Mouse (Mus musculus) forebrain, embryonic 16.5 days (tissue): ENCODE measurements around the gene Sypl. TPM values are rescaled to one million over a fixed set of nuclear protein-coding genes. Genes with fewer than 3 reads are reported as not detected.

Source experiments
- ATAC-seq: fragments of 200-750 bp; cut with Nextera tagmentation; 2 replicates; pipeline ENCODE4 v1.8.0; 2017; ENCODE audit warnings: mild to moderate bottlenecking, moderate library complexity
- H3K27ac ChIP-seq: fragments of 300-500 bp; sonication (generic); 2 replicates; pipeline ENCODE4 v1.5.1; 2014; ENCODE audit warnings: low read length, control low read depth
- H3K27me3 ChIP-seq: fragments of 300-500 bp; sonication (generic); replicated peaks from 2 replicates; pipeline ENCODE4 v1.6.1; 2014; ENCODE audit warnings: low read length; ENCODE audit not compliant: control insufficient read depth, insufficient read depth
- H3K36me3 ChIP-seq: fragments of 300-500 bp; sonication (generic); 2 replicates; pipeline ENCODE4 v1.6.1; 2014; ENCODE audit not compliant: control insufficient read depth, insufficient read depth
- H3K4me1 ChIP-seq: fragments of 300-500 bp; sonication (generic); replicated peaks from 2 replicates; pipeline ENCODE4 v1.6.1; 2014; ENCODE audit warnings: low read length; ENCODE audit not compliant: control insufficient read depth, insufficient read depth
- H3K4me2 ChIP-seq: fragments of 300-500 bp; sonication (generic); 2 replicates; pipeline ENCODE4 v1.6.1; 2014; ENCODE audit warnings: mild to moderate bottlenecking, low read length, control low read depth
- H3K4me3 ChIP-seq: fragments of 300-500 bp; sonication (generic); replicated peaks from 2 replicates; pipeline ENCODE4 v1.5.1; 2014; ENCODE audit warnings: mild to moderate bottlenecking, low read length, control low read depth
- H3K9ac ChIP-seq: fragments of 300-500 bp; sonication (generic); replicated peaks from 2 replicates; pipeline ENCODE4 v1.6.1; 2014; ENCODE audit warnings: low read depth, low read length, control low read depth
- H3K9me3 ChIP-seq: fragments of 300-500 bp; sonication (generic); 2 replicates; pipeline ENCODE4 v1.6.1; 2016; ENCODE audit warnings: low read length; ENCODE audit not compliant: control insufficient read depth
- WGBS: fragments of 180-500 bp; shearing (Covaris S2); extraction: QIAGEN DNeasy Blood & Tissue Kit; methylation state at CpG from one replicate; pipeline ENCODE4 v1.1.7; 2014; 5-methylcytosine and 5-hydroxymethylcytosine counted together
- polyA plus RNA-seq: library from polyadenylated mRNA; unstranded; fragments of >200 nt; fragmentation: Nextera tagmentation; extraction: Ambion mirVana; gene quantifications from 2 replicates; pipeline ENCODE4 v1.2.1, GENCODE M21; 2015

Gene Sypl
- polyA plus RNA-seq, 1 experiment from 2014 or later: 37.8 TPM

GRCm38 (mm10) chr12:32920185-32920788, 33.4 kb upstream of the Sypl start:
- Histone ChIP-seq H3K9me3 (no peaks in the 10 kb centered on the region), H3K27ac (no peak overlapping the region), H3K36me3 (no peaks in the 10 kb centered on the region), H3K4me3 (no peak overlapping the region), H3K9ac (no peak overlapping the region), H3K27me3 (no peaks in the 10 kb centered on the region), H3K4me1 (no peaks in the 10 kb centered on the region), H3K4me2 (no peak overlapping the region)
- WGBS: 69% methylated on average over 8 of the region's 8 CpGs
- no peak for ATAC-seq

- H3K36me3 ChIP-seq: no peaks in the 10 kb centered on the region
- ATAC-seq: no peak
- no peak overlapping the region for H3K27ac ChIP-seq
- 88% methylated on average over 4 of the region's 4 CpGs for WGBS
- no peaks in the 10 kb centered on the region for H3K9me3 ChIP-seq
- no peak overlapping the region for H3K4me2 ChIP-seq
- H3K9ac ChIP-seq: no peak overlapping the region
- no peak overlapping the region for H3K4me3 ChIP-seq
- H3K27me3 ChIP-seq: no peaks in the 10 kb centered on the region
- H3K4me1 ChIP-seq: peaks cover 3% of the 10 kb centered on the region
Measured at GRCm38 (mm10) chr12:32921071-32921470, 32.6 kb upstream of the Sypl start.

GRCm38 (mm10) chr12:32921532-32922131, 32.1 kb upstream of the Sypl start:
- H3K9me3 ChIP-seq: no peaks in the 10 kb centered on the region
- peaks cover 9% of the 10 kb centered on the region for H3K4me1 ChIP-seq
- H3K4me3 ChIP-seq: no peak overlapping the region
- H3K27ac ChIP-seq: no peak overlapping the region
- H3K4me2 ChIP-seq: no peak overlapping the region
- 93% methylated on average over 7 of the region's 7 CpGs for WGBS
- H3K27me3 ChIP-seq: no peaks in the 10 kb centered on the region
- no peak overlapping the region for H3K9ac ChIP-seq
- ATAC-seq: no peak
- H3K36me3 ChIP-seq: no peaks in the 10 kb centered on the region

- H3K36me3 ChIP-seq: no peaks in the 10 kb centered on the region
- ATAC-seq: no peak
- no peaks in the 10 kb centered on the region for H3K9me3 ChIP-seq
- 40% methylated on average over 3 of the region's 3 CpGs for WGBS
- no peak overlapping the region for H3K4me2 ChIP-seq
- H3K4me3 ChIP-seq: no peak overlapping the region
- no peak overlapping the region for H3K27ac ChIP-seq
- no peak overlapping the region for H3K9ac ChIP-seq
- peaks cover 14% of the 10 kb centered on the region for H3K4me1 ChIP-seq
- H3K27me3 ChIP-seq: no peaks in the 10 kb centered on the region
Measured at GRCm38 (mm10) chr12:32924245-32924644, 29.4 kb upstream of the Sypl start.

GRCm38 (mm10) chr12:32926331-32927172, 27.1 kb upstream of the Sypl start:
- Histone ChIP-seq H3K27ac (peak overlapping the region; percentile 58), H3K4me1 (peaks cover 14% of the 10 kb centered on the region), H3K4me2 (no peak overlapping the region; the same call in 1 of the 2 replicates), H3K9ac (no peak overlapping the region), H3K4me3 (no peak overlapping the region), H3K27me3 (no peaks in the 10 kb centered on the region), H3K9me3 (no peaks in the 10 kb centered on the region), H3K36me3 (no peaks in the 10 kb centered on the region)
- peak; percentile 94 for ATAC-seq
- WGBS: 48% methylated on average over 18 of the region's 18 CpGs

- no peaks in the 10 kb centered on the region for H3K27me3 ChIP-seq
- no peak overlapping the region for H3K4me3 ChIP-seq
- peaks cover 14% of the 10 kb centered on the region for H3K4me1 ChIP-seq
- H3K9me3 ChIP-seq: no peaks in the 10 kb centered on the region
- H3K27ac ChIP-seq: 0 out of 2 replicates have a peak overlapping the region, but pooled peaks have one; percentile 58
- no peaks in the 10 kb centered on the region for H3K36me3 ChIP-seq
- 63% methylated on average over 10 of the region's 10 CpGs for WGBS
- no peak overlapping the region for H3K9ac ChIP-seq
- no peak; the same call in 1 of the 2 replicates for ATAC-seq
- no peak overlapping the region for H3K4me2 ChIP-seq
Measured at GRCm38 (mm10) chr12:32927231-32927835, 26.4 kb upstream of the Sypl start.

- H3K27ac ChIP-seq: no peak overlapping the region
- no peaks in the 10 kb centered on the region for H3K27me3 ChIP-seq
- H3K4me3 ChIP-seq: no peak overlapping the region
- no peak overlapping the region for H3K4me2 ChIP-seq
- H3K9ac ChIP-seq: no peak overlapping the region
- ATAC-seq: no peak
- H3K36me3 ChIP-seq: no peaks in the 10 kb centered on the region
- WGBS: 75% methylated on average over 3 of the region's 3 CpGs
- peaks cover 14% of the 10 kb centered on the region for H3K4me1 ChIP-seq
- H3K9me3 ChIP-seq: no peaks in the 10 kb centered on the region
Measured at GRCm38 (mm10) chr12:32928180-32928579, 25.5 kb upstream of the Sypl start.

GRCm38 (mm10) chr12:32929831-32930513, 23.7 kb upstream of the Sypl start:
- Histone ChIP-seq H3K9me3 (no peaks in the 10 kb centered on the region), H3K4me1 (peaks cover 14% of the 10 kb centered on the region), H3K27ac (no peak overlapping the region), H3K4me2 (no peak overlapping the region), H3K36me3 (no peaks in the 10 kb centered on the region), H3K27me3 (no peaks in the 10 kb centered on the region), H3K9ac (no peak overlapping the region), H3K4me3 (no peak overlapping the region)
- 89% methylated on average over 11 of the region's 11 CpGs for WGBS
- no peak for ATAC-seq

- Histone ChIP-seq H3K27me3 (no peaks in the 10 kb centered on the region), H3K4me2 (no peak overlapping the region), H3K9me3 (no peaks in the 10 kb centered on the region), H3K9ac (no peak overlapping the region), H3K36me3 (no peaks in the 10 kb centered on the region), H3K4me3 (no peak overlapping the region), H3K27ac (no peak overlapping the region), H3K4me1 (peaks cover 14% of the 10 kb centered on the region)
- WGBS: 86% methylated on average over 7 of the region's 7 CpGs
- no peak for ATAC-seq
Measured at GRCm38 (mm10) chr12:32930566-32930965, 23.1 kb upstream of the Sypl start.
